Mouse (Mus musculus): ENCODE results near the gene Wif1. TPM values are rescaled to one million over a fixed set of nuclear protein-coding genes. Genes with fewer than 3 reads are reported as not detected.

The Wif1 gene
- not detected for polyA plus RNA-seq (2017; shearing (Covaris generic))

GRCm38 (mm10) chr10:121033826-121034568, at the start of gene Wif1:
Gene Wif1, plus strand, starts transcription at chr10:121033960.

Other genes with a start within 250 kb of the Wif1 start
- 0.61 TPM for gene Msrb3, start 134.9 kb upstream of the Wif1 start, polyA plus RNA-seq (2017; shearing (Covaris generic))
- gene Lemd3, start 54.6 kb upstream of the Wif1 start, polyA plus RNA-seq (2017; shearing (Covaris generic)) = 2.6 TPM

Measured in CD4-positive, CD25-positive, alpha-beta regulatory T cell, adult 9 weeks (primary cell).